Mouse (Mus musculus) forebrain, embryonic 14.5 days (tissue): ENCODE measurements around the gene Hba-x. TPM values are rescaled to one million over a fixed set of nuclear protein-coding genes. Genes with fewer than 3 reads are reported as not detected.

Source experiments
- ATAC-seq: fragments of 200-750 bp; cut with Nextera tagmentation; 2 replicates; pipeline ENCODE4 v1.8.0; 2017; ENCODE audit warnings: mild to moderate bottlenecking, moderate library complexity
- DNase-seq: peaks from one replicate; pipeline ENCODE4 v3.0.0-alpha.2; 2015; ENCODE audit warnings: low spot score
- H3K27ac ChIP-seq: fragments of 300-500 bp; sonication (generic); 2 replicates; pipeline ENCODE4 v1.5.1; 2014; ENCODE audit warnings: low read depth, mild to moderate bottlenecking, control low read depth, low read length, moderate library complexity
- H3K27me3 ChIP-seq: fragments of 300-500 bp; sonication (generic); replicated peaks from 2 replicates; pipeline ENCODE4 v1.6.1; 2014; ENCODE audit warnings: low read length, control low read depth, mixed read lengths; ENCODE audit not compliant: control insufficient read depth, insufficient read depth
- H3K36me3 ChIP-seq: fragments of 300-500 bp; sonication (generic); 2 replicates; pipeline ENCODE4 v1.6.1; 2014; ENCODE audit warnings: low read length, control low read depth; ENCODE audit not compliant: control insufficient read depth, insufficient read depth
- H3K4me1 ChIP-seq: fragments of 300-500 bp; sonication (generic); 2 replicates; pipeline ENCODE4 v1.6.1; 2014; ENCODE audit warnings: antibody characterized with exemption, low read length, control low read depth; ENCODE audit not compliant: control insufficient read depth, insufficient read depth
- H3K4me2 ChIP-seq: fragments of 300-500 bp; sonication (generic); 2 replicates; pipeline ENCODE4 v1.6.1; 2014; ENCODE audit warnings: mild to moderate bottlenecking, control low read depth, low read length
- H3K4me3 ChIP-seq: fragments of 300-500 bp; sonication (generic); 2 replicates; pipeline ENCODE4 v1.5.1; 2014; ENCODE audit warnings: low read depth, low read length, control low read depth
- H3K9ac ChIP-seq: fragments of 300-500 bp; sonication (generic); 2 replicates; pipeline ENCODE4 v1.6.1; 2014; ENCODE audit warnings: mild to moderate bottlenecking, low read length, control low read depth, moderate library complexity
- H3K9me3 ChIP-seq: fragments of 300-500 bp; sonication (generic); replicated peaks from 2 replicates; pipeline ENCODE4 v1.6.1; 2016; ENCODE audit warnings: low read length, control low read depth, mixed read lengths; ENCODE audit not compliant: control insufficient read depth
- WGBS: fragments of 180-500 bp; shearing (Covaris S2); extraction: QIAGEN DNeasy Blood & Tissue Kit; methylation state at CpG from one replicate; pipeline ENCODE4 v1.1.7; 2014; 5-methylcytosine and 5-hydroxymethylcytosine counted together
- polyA plus RNA-seq: library from polyadenylated mRNA; unstranded; fragments of >200 nt; fragmentation: Nextera tagmentation; extraction: Ambion mirVana; gene quantifications from 2 replicates; pipeline ENCODE4 v1.2.1, GENCODE M21; 2014

Hba-x gene
- polyA plus RNA-seq, 1 experiment from 2014 or later = 82.9 TPM

DNA sequence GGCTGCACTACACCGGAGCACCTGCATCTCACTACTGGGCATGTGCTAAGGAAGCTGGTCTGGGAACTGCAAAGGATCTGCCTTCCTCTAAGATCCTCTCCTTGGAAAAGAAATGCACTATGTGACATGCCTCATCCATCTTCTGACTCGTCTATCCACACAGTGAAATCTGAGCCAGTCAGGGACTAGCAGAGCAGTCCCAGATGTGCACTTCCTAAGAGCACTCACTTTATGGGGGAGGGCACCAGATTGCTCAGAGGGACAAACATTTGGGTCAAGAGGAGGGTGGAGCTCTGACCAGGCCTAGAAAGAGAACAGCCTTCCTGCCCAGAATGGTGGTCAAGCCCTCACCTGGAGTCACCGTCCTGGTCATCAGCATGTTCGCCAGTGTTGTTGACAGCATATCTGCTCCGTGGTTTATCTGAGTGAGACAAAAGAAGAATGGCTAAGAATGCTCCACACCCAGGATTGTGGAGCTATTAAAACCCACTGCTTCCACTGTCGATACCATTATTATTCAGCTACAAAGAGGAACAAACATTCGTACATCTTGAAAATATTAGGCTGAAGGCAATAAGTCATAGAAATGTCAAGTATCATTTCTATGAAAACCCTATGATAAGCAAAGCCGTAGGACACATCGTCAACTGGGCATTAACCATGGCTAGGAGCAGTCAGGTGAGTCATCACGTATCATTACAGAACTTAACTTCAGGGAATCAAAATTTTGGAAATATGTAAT is 13.4 kb upstream of the Hba-x start:
- no peak overlapping the region for H3K4me3 ChIP-seq
- no peak overlapping the region for H3K9ac ChIP-seq
- ATAC-seq = no peak
- H3K4me1 ChIP-seq = peaks cover 4% of the 10 kb centered on the region; the same call in 1 of the 2 replicates
- no peak for DNase-seq
- H3K27ac ChIP-seq = no peak overlapping the region
- H3K27me3 ChIP-seq = no peaks in the 10 kb centered on the region
- H3K36me3 ChIP-seq = peaks cover 11% of the 10 kb centered on the region; the same call in 1 of the 2 replicates
- WGBS = 91% methylated on average over 10 of the region's 10 CpGs
- H3K9me3 ChIP-seq = no peaks in the 10 kb centered on the region
- H3K4me2 ChIP-seq = no peak overlapping the region

DNA sequence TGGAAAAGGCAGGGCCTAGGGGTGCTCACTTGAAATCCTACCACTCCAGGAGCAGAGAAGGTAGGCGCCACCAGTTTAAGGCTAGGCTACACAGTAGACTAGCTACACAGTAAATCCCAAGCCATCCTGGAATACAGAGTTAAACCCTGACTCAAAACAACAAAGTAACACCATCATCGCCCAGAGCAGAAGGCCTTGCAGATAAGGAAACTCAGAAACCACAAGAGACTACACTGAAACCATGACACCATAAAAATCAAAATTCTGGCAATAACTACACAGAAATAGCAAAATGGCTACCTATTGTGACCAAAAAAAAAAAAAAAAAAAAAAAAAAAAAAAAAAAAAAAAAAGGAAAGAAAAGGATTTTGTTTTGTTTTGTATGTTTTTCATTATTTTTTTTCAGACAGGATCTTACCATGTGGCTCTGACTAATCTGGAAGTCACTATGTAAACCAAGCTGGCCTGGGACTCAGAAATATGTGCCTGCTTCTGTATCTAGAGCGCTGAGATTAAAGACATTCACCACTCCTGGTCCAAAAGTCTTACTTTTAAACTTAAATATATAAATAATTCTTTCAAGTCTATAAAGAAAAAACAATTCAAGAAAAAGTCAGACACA is 11.0 kb upstream of the Hba-x start:
- Histone ChIP-seq H3K27me3 (no peaks in the 10 kb centered on the region), H3K9ac (no peak overlapping the region), H3K36me3 (peaks cover 8% of the 10 kb centered on the region; the same call in 1 of the 2 replicates), H3K4me3 (no peak overlapping the region), H3K4me2 (no peak overlapping the region), H3K27ac (no peak overlapping the region), H3K4me1 (peaks cover 5% of the 10 kb centered on the region; the same call in 1 of the 2 replicates), H3K9me3 (no peaks in the 10 kb centered on the region)
- WGBS = 96% methylated on average over 3 of the region's 3 CpGs
- no peak for ATAC-seq
- no peak for DNase-seq

DNA sequence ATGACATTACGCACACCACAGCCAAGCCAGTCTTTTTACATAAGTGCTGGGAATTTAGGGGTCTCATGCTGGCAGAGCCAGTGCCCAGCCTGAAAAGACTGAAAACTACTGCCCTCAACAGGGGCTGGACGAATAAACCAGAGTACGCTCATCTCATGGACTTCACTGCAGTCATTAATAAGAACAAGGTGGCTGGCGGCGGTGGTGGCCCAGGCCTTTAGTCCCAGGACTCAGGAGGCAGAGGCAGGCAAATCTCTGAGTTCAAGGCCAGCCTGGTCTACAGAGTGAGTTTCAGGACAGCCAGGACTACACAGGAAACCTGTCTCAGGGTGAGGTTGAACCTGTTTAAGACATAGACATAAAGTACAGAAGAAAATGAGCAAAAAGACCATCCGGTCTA is 10.0 kb upstream of the Hba-x start:
- Histone ChIP-seq H3K27me3 (no peaks in the 10 kb centered on the region), H3K4me1 (peaks cover 5% of the 10 kb centered on the region; the same call in 1 of the 2 replicates), H3K9ac (no peak overlapping the region), H3K4me2 (no peak overlapping the region), H3K9me3 (no peaks in the 10 kb centered on the region), H3K27ac (no peak overlapping the region), H3K4me3 (no peak overlapping the region), H3K36me3 (no peaks in the 10 kb centered on the region; the same call in 1 of the 2 replicates)
- WGBS = 91% methylated on average over 6 of the region's 6 CpGs
- DNase-seq (no peak), ATAC-seq (no peak)

DNA sequence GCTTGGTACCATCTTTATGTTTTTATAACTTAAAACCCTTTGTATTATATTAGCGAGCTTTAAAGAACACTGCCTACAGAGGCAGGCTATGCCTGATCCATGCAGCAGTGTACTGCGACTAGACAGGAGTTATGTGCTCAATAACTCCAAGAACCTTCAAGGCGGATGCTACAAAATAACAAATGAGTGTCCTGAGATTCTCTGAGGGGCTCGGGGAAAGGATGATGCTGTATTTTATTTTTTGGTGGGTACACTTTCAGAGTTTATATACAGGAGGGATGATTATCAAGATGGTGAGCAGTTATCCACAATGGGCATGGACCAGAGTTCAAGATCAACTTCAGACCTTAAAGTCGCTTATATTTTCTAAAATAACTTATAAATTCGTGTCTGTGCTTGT is 9.4 kb upstream of the Hba-x start:
- DNase-seq = peak; percentile 6
- no peak; the same call in 1 of the 2 replicates for ATAC-seq
- Histone ChIP-seq H3K27me3 (no peaks in the 10 kb centered on the region), H3K4me2 (peak overlapping the region; percentile 50), H3K9me3 (no peaks in the 10 kb centered on the region), H3K9ac (peak overlapping the region; percentile 78), H3K27ac (peak overlapping the region; percentile 88; the same call in 1 of the 2 replicates), H3K4me1 (peaks cover 5% of the 10 kb centered on the region; the same call in 1 of the 2 replicates), H3K4me3 (peak overlapping the region; percentile 47), H3K36me3 (no peaks in the 10 kb centered on the region; the same call in 1 of the 2 replicates)
- WGBS = 25% methylated on average over 6 of the region's 6 CpGs

DNA sequence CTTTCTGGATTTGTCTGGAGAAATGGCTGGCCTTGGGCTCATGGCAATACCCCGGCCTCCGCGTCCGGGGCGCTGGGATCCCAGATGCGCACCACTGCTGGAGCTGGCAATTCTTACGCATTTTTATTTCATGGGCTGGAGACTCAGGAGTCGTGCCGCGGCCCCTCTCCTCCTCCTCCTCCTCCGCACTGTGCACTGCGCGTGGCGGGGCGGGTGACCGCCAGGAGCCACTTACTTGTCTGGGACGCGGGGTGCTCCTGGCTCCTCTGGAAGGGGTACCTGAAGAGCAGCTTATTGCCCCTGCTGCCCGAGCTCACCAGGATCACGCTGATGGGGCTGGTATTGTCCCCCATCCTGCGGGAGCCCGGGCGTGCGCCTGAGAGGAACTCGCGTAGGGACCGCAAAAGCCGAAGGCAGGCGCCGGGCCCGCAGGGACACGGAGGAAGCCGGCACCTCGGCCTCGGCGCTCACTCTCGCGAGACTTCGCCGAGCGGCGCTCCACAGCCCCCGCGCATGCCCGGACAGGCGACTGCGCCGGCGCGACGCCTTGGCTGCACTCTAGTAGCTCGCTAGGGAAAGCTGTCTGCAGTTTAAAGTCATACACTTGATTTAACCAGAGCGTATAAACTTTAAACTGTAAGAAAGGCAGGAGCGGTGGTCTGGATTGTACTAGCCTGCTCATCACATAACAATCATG is 8.9 kb upstream of the Hba-x start, which contains the start of gene Nprl3:
Gene Nprl3, minus strand, starts transcription at position 520 of the 697 bp plus-strand sequence.
- Histone ChIP-seq H3K27ac (peak within 1 kb of the TSS; percentile 88), H3K9me3 (no peaks in the 10 kb centered on the region), H3K4me2 (peak within 1 kb of the TSS; percentile 50), H3K9ac (peak within 1 kb of the TSS; percentile 78), H3K36me3 (no peaks in the 10 kb centered on the region; the same call in 1 of the 2 replicates), H3K27me3 (no peaks in the 10 kb centered on the region), H3K4me1 (peaks cover 5% of the 10 kb centered on the region; the same call in 1 of the 2 replicates), H3K4me3 (peak within 1 kb of the TSS; percentile 47)
- DNase-seq (peak; percentile 97), ATAC-seq (peak; percentile 100)
- WGBS = under 1% methylated on average over 54 of the region's 54 CpGs

DNA sequence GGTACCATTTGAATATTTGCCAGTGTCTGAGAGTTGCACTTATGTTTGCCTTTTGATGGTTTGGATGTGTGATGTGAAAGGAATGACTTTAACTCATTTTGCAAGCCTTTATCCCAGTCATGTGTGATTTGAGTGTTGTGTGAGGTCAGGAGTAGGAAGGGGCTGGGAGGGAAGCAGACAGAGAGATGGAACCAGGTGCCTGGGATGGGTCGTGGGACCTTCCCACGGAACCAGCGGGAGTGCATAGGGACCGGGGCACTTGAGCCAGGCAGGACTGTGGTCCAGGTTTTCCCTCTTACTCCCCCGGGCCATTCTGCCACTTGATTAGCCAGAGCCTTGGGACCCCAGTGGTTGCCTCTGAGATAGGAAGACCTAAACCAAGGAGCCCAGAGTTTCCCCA is 8.2 kb upstream of the Hba-x start:
- no peaks in the 10 kb centered on the region; the same call in 1 of the 2 replicates for H3K36me3 ChIP-seq
- no peak for DNase-seq
- no peaks in the 10 kb centered on the region for H3K27me3 ChIP-seq
- peak overlapping the region; percentile 50 for H3K4me2 ChIP-seq
- H3K9ac ChIP-seq = peak overlapping the region; percentile 78
- 21% methylated on average over 5 of the region's 5 CpGs for WGBS
- peak overlapping the region; percentile 47 for H3K4me3 ChIP-seq
- H3K9me3 ChIP-seq = no peaks in the 10 kb centered on the region
- peak; percentile 18 for ATAC-seq
- peaks cover 5% of the 10 kb centered on the region; the same call in 1 of the 2 replicates for H3K4me1 ChIP-seq
- no peak overlapping the region for H3K27ac ChIP-seq

DNA sequence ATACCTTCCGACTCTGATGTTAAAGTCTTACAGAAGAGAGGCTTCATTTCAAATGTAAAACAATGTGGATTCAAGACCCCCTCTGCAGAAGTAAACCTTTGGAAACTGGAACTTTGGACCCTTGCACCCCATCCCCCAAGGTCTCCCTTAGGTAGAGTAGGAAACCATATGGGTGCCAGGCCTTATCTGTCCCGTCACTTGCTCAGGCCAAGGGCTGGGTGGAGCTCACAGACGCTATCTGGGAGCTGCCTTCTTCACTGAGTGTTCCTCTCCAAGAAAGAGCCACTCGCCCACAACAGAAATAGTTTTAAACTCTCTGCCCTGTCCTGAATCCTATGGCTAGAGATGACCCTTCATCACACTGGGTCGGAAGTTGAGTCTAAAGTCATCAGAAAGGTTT is 7.2 kb upstream of the Hba-x start:
- no peaks in the 10 kb centered on the region for H3K9me3 ChIP-seq
- H3K4me3 ChIP-seq = no peak overlapping the region
- H3K27me3 ChIP-seq = no peaks in the 10 kb centered on the region
- peaks cover 5% of the 10 kb centered on the region; the same call in 1 of the 2 replicates for H3K4me1 ChIP-seq
- ATAC-seq = no peak
- H3K27ac ChIP-seq = no peak overlapping the region
- H3K36me3 ChIP-seq = no peaks in the 10 kb centered on the region
- H3K9ac ChIP-seq = no peak overlapping the region
- WGBS = 83% methylated on average over 5 of the region's 5 CpGs
- no peak overlapping the region for H3K4me2 ChIP-seq
- no peak for DNase-seq

DNA sequence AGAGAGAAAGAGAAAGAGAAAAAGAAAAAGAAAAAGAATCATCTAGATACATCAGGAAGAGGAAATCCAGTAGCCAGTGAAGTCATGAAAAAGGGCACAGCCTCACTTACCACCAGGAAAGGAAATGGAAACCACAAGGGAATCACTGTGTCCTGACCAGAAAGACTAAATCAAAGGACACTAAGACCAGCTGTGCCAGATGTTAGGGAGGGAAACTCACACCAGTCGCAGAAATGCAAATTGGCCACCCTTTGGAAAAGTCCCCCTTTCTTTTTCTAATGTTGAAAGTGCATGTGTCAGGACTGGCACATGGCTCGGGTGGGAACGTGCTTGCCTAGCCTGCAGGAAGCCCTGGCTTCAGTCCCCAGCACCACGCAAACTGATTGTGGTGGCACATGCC is 5.0 kb upstream of the Hba-x start:
- no peaks in the 10 kb centered on the region for H3K9me3 ChIP-seq
- 43% methylated on average over 4 of the region's 4 CpGs for WGBS
- ATAC-seq (no peak), DNase-seq (no peak)
- H3K36me3 ChIP-seq = no peaks in the 10 kb centered on the region
- H3K4me1 ChIP-seq = peaks cover 5% of the 10 kb centered on the region; the same call in 1 of the 2 replicates
- H3K9ac ChIP-seq = no peak overlapping the region
- no peak overlapping the region for H3K4me3 ChIP-seq
- H3K27me3 ChIP-seq = no peaks in the 10 kb centered on the region
- no peak overlapping the region for H3K4me2 ChIP-seq
- no peak overlapping the region for H3K27ac ChIP-seq
